In genomic region chr6:35251807-35252476, GRCm38 (mm10) we compare ENCODE assay signal across 8 mouse cellular contexts. TPM values are rescaled to one million over a fixed set of nuclear protein-coding genes. Genes with fewer than 3 reads are reported as not detected.
DNase-seq lines count a peak whose midpoint lies in the region; ATAC-seq and TF ChIP-seq lines count a peak whose summit lies in the region.

No protein-coding gene starts in this region.

- ATAC-seq in heart, embryonic 13.5 days (ENCODE audit: extremely low read depth, insufficient number of reproducible peaks, low FRiP score, low TSS enrichment) = no peak
- peak; percentile 9; the same call in 1 of the 2 replicates for ATAC-seq in forebrain, embryonic 13.5 days
- no peak for ATAC-seq in liver, embryonic 15.5 days (ENCODE audit: insufficient read depth)

- WGBS in heart, embryonic 13.5 days = 60% methylated on average over 17 of the region's 17 CpGs
- WGBS in forebrain, embryonic 13.5 days = 64% methylated on average over 17 of the region's 17 CpGs
- 67% methylated on average over 17 of the region's 17 CpGs for WGBS in liver, embryonic 15.5 days (ENCODE audit: insufficient replicate concordance)

- no peaks in the 10 kb centered on the region for H3K27me3 ChIP-seq in heart, embryonic 13.5 days (replicated peaks)
- H3K27me3 ChIP-seq in ES-Bruce4 (ENCODE audit: control insufficient read depth, insufficient read depth, low read length, poor library complexity, severe bottlenecking) = no peaks in the 10 kb centered on the region
- no peaks in the 10 kb centered on the region for H3K27me3 ChIP-seq in forebrain, embryonic 13.5 days
- no peaks in the 10 kb centered on the region for H3K27me3 ChIP-seq in liver, embryonic 15.5 days

- H3K27ac ChIP-seq in heart, embryonic 13.5 days (replicated peaks) = peak overlapping the region; percentile 95
- peak overlapping the region; percentile 52 for H3K27ac ChIP-seq in ES-Bruce4 (ENCODE audit: insufficient read depth, low read length)
- no peak overlapping the region for H3K27ac ChIP-seq in forebrain, embryonic 13.5 days
- no peak overlapping the region for H3K27ac ChIP-seq in liver, embryonic 15.5 days (replicated peaks)

- peaks cover 11% of the 10 kb centered on the region; the same call in 1 of the 2 replicates for H3K36me3 ChIP-seq in heart, embryonic 13.5 days
- H3K36me3 ChIP-seq in ES-Bruce4 (ENCODE audit: control insufficient read depth, insufficient read depth, low read length, poor library complexity, severe bottlenecking) = no peaks in the 10 kb centered on the region
- H3K36me3 ChIP-seq in forebrain, embryonic 13.5 days (ENCODE audit: poor library complexity, severe bottlenecking) = peaks cover 11% of the 10 kb centered on the region
- H3K36me3 ChIP-seq in liver, embryonic 15.5 days (replicated peaks) = peaks cover 4% of the 10 kb centered on the region

- peak overlapping the region; percentile 85 for H3K4me3 ChIP-seq in heart, embryonic 13.5 days
- peak overlapping the region; percentile 46 for H3K4me3 ChIP-seq in ES-Bruce4 (ENCODE audit: low read depth, low read length)
- peak overlapping the region; percentile 69 for H3K4me3 ChIP-seq in forebrain, embryonic 13.5 days
- peak overlapping the region; percentile 85 for H3K4me3 ChIP-seq in liver, embryonic 15.5 days (replicated peaks)

- 0 out of 2 replicates have a peak, but pooled peaks have one; percentile 45 for TF ChIP-seq EP300 in ES-Bruce4 (IDR thresholded peaks at IDR 0.05; ENCODE audit: insufficient read depth, low read depth, low read length)

- H3K9me3 ChIP-seq in heart, embryonic 13.5 days = no peaks in the 10 kb centered on the region
- H3K9me3 ChIP-seq in ES-Bruce4 (replicated peaks; ENCODE audit: control insufficient read depth, insufficient read depth, low read length, poor library complexity, severe bottlenecking) = no peaks in the 10 kb centered on the region
- H3K9me3 ChIP-seq in forebrain, embryonic 13.5 days (replicated peaks) = no peaks in the 10 kb centered on the region
- no peaks in the 10 kb centered on the region for H3K9me3 ChIP-seq in liver, embryonic 15.5 days (replicated peaks)

- H3K4me2 ChIP-seq in heart, embryonic 13.5 days = peak overlapping the region; percentile 88
- H3K4me2 ChIP-seq in forebrain, embryonic 13.5 days = peak overlapping the region; percentile 74
- peak overlapping the region; percentile 40 for H3K4me2 ChIP-seq in liver, embryonic 15.5 days

- no peak for DNase-seq in heart, adult 18-20 months
- no peak for DNase-seq in spleen, postnatal 4 days (ENCODE audit: low spot score in 2 of 2)
- no peak for DNase-seq in right cerebral cortex, adult 18-20 months
- DNase-seq in urinary bladder, adult 18-20 months (ENCODE audit: low spot score in 2 of 2) = no peak

- TF ChIP-seq POLR2A in ES-Bruce4 (IDR thresholded peaks at IDR 0.05; ENCODE audit: insufficient read depth, low read length) = no peak

- H3K9ac ChIP-seq in heart, embryonic 13.5 days = peak overlapping the region; percentile 69
- H3K9ac ChIP-seq in ES-Bruce4 (ENCODE audit: low read depth, poor library complexity, severe bottlenecking) = peak overlapping the region; percentile 46
- H3K9ac ChIP-seq in forebrain, embryonic 13.5 days = peak overlapping the region; percentile 80; the same call in 1 of the 2 replicates
- peak overlapping the region; percentile 94; the same call in 1 of the 2 replicates for H3K9ac ChIP-seq in liver, embryonic 15.5 days

- TF ChIP-seq CTCF in ES-Bruce4 (IDR thresholded peaks at IDR 0.05; ENCODE audit: low read depth, low read length) = no peak

- H3K4me1 ChIP-seq in heart, embryonic 13.5 days = peaks cover 45% of the 10 kb centered on the region
- no peaks in the 10 kb centered on the region for H3K4me1 ChIP-seq in ES-Bruce4 (ENCODE audit: control insufficient read depth, insufficient read depth, low read length)
- H3K4me1 ChIP-seq in forebrain, embryonic 13.5 days = peaks cover 36% of the 10 kb centered on the region
- peaks cover 39% of the 10 kb centered on the region for H3K4me1 ChIP-seq in liver, embryonic 15.5 days (replicated peaks)

RNA-seq across cellular contexts. Expression of gene Slc13a4, which starts 56.0 kb away (rescaled TPM):
- 1.3 TPM in 2 replicates for polyA plus RNA-seq in heart, embryonic 13.5 days (2015; fragmentation: Nextera tagmentation; extraction: Ambion mirVana)
- total RNA-seq in heart, adult 18-20 months (2021) = under 1 TPM; 0.07 to 0.21 TPM
- 1.1 and 1.2 TPM in 2 replicates for polyA plus RNA-seq in ES-Bruce4 (2011; ENCODE audit: insufficient read depth, insufficient read length, low read depth, missing spikeins)
- polyA plus RNA-seq in forebrain, embryonic 13.5 days (2015; fragmentation: Nextera tagmentation; extraction: Ambion mirVana) = 0.50 and 0.94 TPM in 2 replicates
- polyA plus RNA-seq in liver, embryonic 15.5 days (2015; fragmentation: Nextera tagmentation; extraction: Ambion mirVana) = 0.06 and 0.07 TPM in 2 replicates

Comparison
In these comparisons a context has a peak if more than half of its experiments do, and no peak if none do; other contexts are left out.
1. H3K27ac ChIP-seq: peak in heart, embryonic 13.5 days (single experiment) and ES-Bruce4 (single experiment); none in forebrain, embryonic 13.5 days (single experiment) and liver, embryonic 15.5 days (single experiment).
2. Peak in every context shown above with its lines, with median percentiles within 50 percentile points of each other: H3K4me2 ChIP-seq, H3K4me3 ChIP-seq and H3K9ac ChIP-seq.